Mouse (Mus musculus) midbrain, postnatal 0 days (tissue): Measurements from ENCODE around the gene Scn10a. TPM values are rescaled to one million over a fixed set of nuclear protein-coding genes. Genes with fewer than 3 reads are reported as not detected.
A peak's percentile ranks its signal among the peaks of the same experiment; 100 is the strongest.

ENCODE experiments used
- ATAC-seq: fragments of 200-750 bp; cut with Nextera tagmentation; 2 replicates; pipeline ENCODE4 v1.8.0; 2017; ENCODE audit warnings: moderate number of reproducible peaks, mild to moderate bottlenecking, moderate TSS enrichment, moderate library complexity; ENCODE audit not compliant: low FRiP score
- DNase-seq: peaks from one replicate; pipeline ENCODE4 v3.0.0-alpha.2; 2015; ENCODE audit warnings: low spot score
- H3K27ac ChIP-seq: fragments of 300-500 bp; sonication (generic); 2 replicates; pipeline ENCODE4 v1.5.1; 2014; ENCODE audit warnings: low read depth, mild to moderate bottlenecking, low read length, mixed read lengths
- H3K27me3 ChIP-seq: fragments of 300-500 bp; sonication (generic); 2 replicates; pipeline ENCODE4 v1.6.1; 2014; ENCODE audit warnings: low read length, control low read depth, mixed read lengths; ENCODE audit not compliant: insufficient read depth
- H3K36me3 ChIP-seq: fragments of 300-500 bp; sonication (generic); 2 replicates; pipeline ENCODE4 v1.6.1; 2014; ENCODE audit warnings: low read length, control low read depth, mixed read lengths; ENCODE audit not compliant: insufficient read depth
- H3K4me1 ChIP-seq: fragments of 300-500 bp; sonication (generic); 2 replicates; pipeline ENCODE4 v1.6.1; 2014; ENCODE audit warnings: mild to moderate bottlenecking, control low read depth, antibody characterized with exemption, low read length, mixed read lengths; ENCODE audit not compliant: insufficient read depth
- H3K4me2 ChIP-seq: fragments of 300-500 bp; sonication (generic); 2 replicates; pipeline ENCODE4 v1.6.1; 2014; ENCODE audit warnings: low read depth, mild to moderate bottlenecking, low read length, mixed read lengths; ENCODE audit not compliant: poor library complexity, severe bottlenecking
- H3K4me3 ChIP-seq: fragments of 300-500 bp; sonication (generic); 2 replicates; pipeline ENCODE4 v1.5.1; 2014; ENCODE audit warnings: low read depth, mild to moderate bottlenecking, low read length, moderate library complexity
- H3K9ac ChIP-seq: fragments of 300-500 bp; sonication (generic); replicated peaks from 2 replicates; pipeline ENCODE4 v1.6.1; 2014; ENCODE audit warnings: mild to moderate bottlenecking, low read length, moderate library complexity, mixed read lengths; ENCODE audit not compliant: poor library complexity, severe bottlenecking
- H3K9me3 ChIP-seq: fragments of 300-500 bp; sonication (generic); 2 replicates; pipeline ENCODE4 v1.6.1; 2016; ENCODE audit warnings: low read length, control low read depth
- CTCF ChIP-seq: IDR thresholded peaks from 2 replicates; pipeline ENCODE4 v1.5.1; 2016; ENCODE audit warnings: antibody characterized with exemption, mild to moderate bottlenecking
- WGBS: fragments of 180-500 bp; shearing (Covaris S2); extraction: QIAGEN DNeasy Blood & Tissue Kit; methylation state at CpG from one replicate; pipeline ENCODE4 v1.1.7; 2014; 5-methylcytosine and 5-hydroxymethylcytosine counted together
- polyA plus RNA-seq: library from polyadenylated mRNA; unstranded; fragments of >200 nt; fragmentation: Nextera tagmentation; extraction: Ambion mirVana; gene quantifications from 2 replicates; pipeline ENCODE4 v1.2.1, GENCODE M21; 2015
- total RNA-seq: library from RNA; depleted of rRNA; stranded (reverse); fragments of >200 nt; gene quantifications from 2 replicates; pipeline ENCODE4 v1.2.3, GENCODE M21; 2014

The Scn10a gene
- total and polyA plus RNA-seq, 2 experiments from 2014 or later = not detected

DNA sequence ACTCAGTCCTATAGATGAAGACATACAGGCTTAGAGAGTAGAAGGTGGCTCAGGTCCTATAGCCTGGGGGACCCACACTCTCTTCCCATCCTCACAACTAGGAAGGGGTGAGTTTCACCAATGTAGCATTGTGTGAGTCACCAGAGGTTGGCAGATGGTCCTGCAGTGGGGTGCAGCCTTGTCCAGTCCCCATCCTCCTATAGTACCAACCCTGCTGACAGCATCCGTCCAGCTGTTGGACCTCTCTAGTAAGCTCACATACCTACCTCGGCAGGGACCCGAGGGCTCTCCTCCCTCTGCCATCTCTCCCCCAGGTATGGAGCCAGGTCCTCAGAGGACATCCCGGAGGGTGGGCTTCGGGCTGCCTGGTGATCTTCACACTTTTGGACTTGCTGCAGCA, 85.6 kb downstream of the Scn10a start:
- Histone ChIP-seq H3K27me3 (0 out of 2 replicates have a peak, but pooled peaks cover 7% of the 10 kb centered on the region), H3K9ac (no peak overlapping the region), H3K4me2 (no peak overlapping the region), H3K4me1 (no peaks in the 10 kb centered on the region; the same call in 1 of the 2 replicates), H3K4me3 (no peak overlapping the region), H3K9me3 (no peaks in the 10 kb centered on the region), H3K27ac (no peak overlapping the region), H3K36me3 (no peaks in the 10 kb centered on the region)
- no peak for DNase-seq
- no peak for TF ChIP-seq CTCF
- WGBS = 88% methylated on average over 5 of the region's 5 CpGs
- no peak for ATAC-seq

GRCm38 (mm10) chr9:119632801-119633200, 86.3 kb downstream of the Scn10a start:
- Histone ChIP-seq H3K9ac (no peak overlapping the region), H3K4me2 (no peak overlapping the region), H3K4me1 (no peaks in the 10 kb centered on the region; the same call in 1 of the 2 replicates), H3K9me3 (no peaks in the 10 kb centered on the region), H3K36me3 (no peaks in the 10 kb centered on the region), H3K27ac (no peak overlapping the region), H3K4me3 (no peak overlapping the region), H3K27me3 (0 out of 2 replicates have a peak, but pooled peaks cover 7% of the 10 kb centered on the region)
- ATAC-seq (no peak), DNase-seq (no peak)
- no peak for TF ChIP-seq CTCF
- 37% methylated on average over 12 of the region's 12 CpGs for WGBS

- DNase-seq = peak; percentile 39
- 56% methylated on average over 15 of the region's 15 CpGs for WGBS
- H3K4me2 ChIP-seq = no peak overlapping the region
Observed at GRCm38 (mm10) chr9:119631899-119632533, 87.1 kb downstream of the Scn10a start.

DNA sequence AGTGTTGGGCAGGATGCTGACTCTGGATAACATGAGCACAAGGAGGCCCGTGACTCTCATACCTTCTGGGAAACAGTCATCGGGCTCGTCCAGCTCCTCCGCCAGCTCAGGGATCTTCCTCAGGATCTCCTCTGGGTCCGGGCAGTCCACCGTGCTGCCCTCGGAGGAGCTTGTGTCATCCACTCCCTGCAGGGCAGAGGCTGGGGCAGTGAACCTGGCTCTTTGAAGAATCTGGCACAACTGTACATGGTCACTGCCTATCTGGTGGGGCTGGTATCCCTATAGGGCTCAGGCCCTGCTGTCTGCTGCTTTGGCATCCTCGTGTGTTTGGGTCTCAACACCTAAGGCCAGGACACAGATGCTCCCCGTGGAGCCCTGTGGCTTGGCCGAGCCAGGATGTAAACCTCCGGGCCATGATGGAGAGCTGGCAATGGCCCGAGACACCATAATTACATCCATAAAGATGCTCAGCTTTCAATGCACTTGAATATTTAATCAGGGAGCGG, 87.7 kb downstream of the Scn10a start:
- H3K36me3 ChIP-seq = no peaks in the 10 kb centered on the region
- H3K4me3 ChIP-seq = no peak overlapping the region
- H3K27me3 ChIP-seq = 0 out of 2 replicates have a peak, but pooled peaks cover 7% of the 10 kb centered on the region
- H3K9me3 ChIP-seq = no peaks in the 10 kb centered on the region
- no peak for ATAC-seq
- no peak overlapping the region for H3K9ac ChIP-seq
- H3K4me1 ChIP-seq = no peaks in the 10 kb centered on the region; the same call in 1 of the 2 replicates
- H3K27ac ChIP-seq = no peak overlapping the region
- DNase-seq = no peak
- no peak overlapping the region for H3K4me2 ChIP-seq
- TF ChIP-seq CTCF = no peak
- WGBS = 74% methylated on average over 13 of the region's 13 CpGs

More at GRCm38 (mm10) chr9:119631899-119632533, 87.1 kb downstream of the Scn10a start:
- Histone ChIP-seq H3K9me3 (no peaks in the 10 kb centered on the region), H3K9ac (no peak overlapping the region), H3K27me3 (0 out of 2 replicates have a peak, but pooled peaks cover 7% of the 10 kb centered on the region), H3K4me3 (no peak overlapping the region), H3K27ac (no peak overlapping the region), H3K4me1 (no peaks in the 10 kb centered on the region; the same call in 1 of the 2 replicates), H3K36me3 (no peaks in the 10 kb centered on the region)
- no peak for ATAC-seq
- no peak for TF ChIP-seq CTCF

GRCm38 (mm10) chr9:119628690-119629268, 90.3 kb downstream of the Scn10a start:
- Histone ChIP-seq H3K4me3 (no peak overlapping the region), H3K9me3 (no peaks in the 10 kb centered on the region), H3K27ac (no peak overlapping the region), H3K4me1 (no peaks in the 10 kb centered on the region), H3K27me3 (0 out of 2 replicates have a peak, but pooled peaks cover 4% of the 10 kb centered on the region), H3K36me3 (no peaks in the 10 kb centered on the region), H3K9ac (no peak overlapping the region), H3K4me2 (no peak overlapping the region)
- DNase-seq (no peak), ATAC-seq (no peak)
- no peak for TF ChIP-seq CTCF
- 69% methylated on average over 8 of the region's 8 CpGs for WGBS

- H3K27me3 ChIP-seq = 0 out of 2 replicates have a peak, but pooled peaks cover 4% of the 10 kb centered on the region
- H3K9me3 ChIP-seq = no peaks in the 10 kb centered on the region
- no peaks in the 10 kb centered on the region for H3K36me3 ChIP-seq
- no peak overlapping the region for H3K9ac ChIP-seq
- no peaks in the 10 kb centered on the region for H3K4me1 ChIP-seq
- ATAC-seq = no peak
- TF ChIP-seq CTCF = no peak
- 88% methylated on average over 6 of the region's 6 CpGs for WGBS
- H3K27ac ChIP-seq = no peak overlapping the region
- H3K4me3 ChIP-seq = no peak overlapping the region
- no peak overlapping the region for H3K4me2 ChIP-seq
- DNase-seq = no peak
Observed at GRCm38 (mm10) chr9:119627227-119627626, 91.9 kb downstream of the Scn10a start.
